Mouse (Mus musculus): ENCODE results near the gene Slc26a9.

DNA sequence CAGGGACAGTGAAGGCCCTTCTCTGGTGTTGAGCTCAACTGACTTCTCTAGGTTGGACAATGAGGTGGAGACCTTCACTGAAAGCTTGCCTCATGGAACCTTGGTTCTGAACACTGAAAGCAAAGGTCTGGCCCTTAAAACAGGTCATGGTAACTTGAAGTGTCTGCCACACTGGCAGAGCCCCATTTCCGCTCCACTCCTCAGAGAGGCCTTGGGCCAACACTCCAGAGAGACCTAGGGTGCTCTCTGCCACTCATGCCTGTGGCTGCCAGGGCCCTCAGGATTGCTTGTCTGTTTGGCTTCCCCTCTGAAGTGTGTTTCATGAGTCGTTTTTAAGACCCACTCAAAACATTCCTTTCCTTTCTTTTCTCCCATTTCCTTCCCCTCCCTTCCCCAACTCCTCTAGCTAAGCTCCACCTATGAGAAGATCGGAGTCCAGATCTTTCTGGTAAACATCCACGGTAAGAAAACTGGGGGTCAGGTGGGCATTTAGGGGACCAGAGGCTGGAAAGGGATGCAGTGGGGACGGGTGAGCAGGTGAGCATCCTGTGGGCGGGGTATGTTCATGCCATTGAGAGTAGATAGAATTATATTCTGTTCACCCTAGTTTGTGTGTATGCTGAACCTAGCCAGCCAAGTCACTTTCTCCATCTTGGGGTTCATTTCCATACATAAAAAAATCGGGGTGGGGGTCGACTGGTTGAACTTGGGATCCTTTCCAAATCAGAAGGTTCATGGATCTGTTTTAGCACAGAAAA is 20.9 kb downstream of the Slc26a9 start:
- TF ChIP-seq POU5F1 (IDR thresholded peaks at IDR 0.05; ENCODE audit: borderline replicate concordance, low read length) (no peak), CTCF (conservative IDR thresholded peaks at IDR 0.05; ENCODE audit: low read length) (no peak), NANOG (IDR thresholded peaks at IDR 0.05; ENCODE audit: borderline replicate concordance, low read length) (no peak)

Data from E14TG2a.4 (cell line).